Mouse (Mus musculus): ENCODE results near the gene Olfr530. TPM values are rescaled to one million over a fixed set of nuclear protein-coding genes. Genes with fewer than 3 reads are reported as not detected.

The Olfr530 gene
- not detected for total RNA-seq (2021)
- long read RNA-seq, experiment 1, result 0 reads
- long read RNA-seq, experiment 2, result 0 reads

DNA sequence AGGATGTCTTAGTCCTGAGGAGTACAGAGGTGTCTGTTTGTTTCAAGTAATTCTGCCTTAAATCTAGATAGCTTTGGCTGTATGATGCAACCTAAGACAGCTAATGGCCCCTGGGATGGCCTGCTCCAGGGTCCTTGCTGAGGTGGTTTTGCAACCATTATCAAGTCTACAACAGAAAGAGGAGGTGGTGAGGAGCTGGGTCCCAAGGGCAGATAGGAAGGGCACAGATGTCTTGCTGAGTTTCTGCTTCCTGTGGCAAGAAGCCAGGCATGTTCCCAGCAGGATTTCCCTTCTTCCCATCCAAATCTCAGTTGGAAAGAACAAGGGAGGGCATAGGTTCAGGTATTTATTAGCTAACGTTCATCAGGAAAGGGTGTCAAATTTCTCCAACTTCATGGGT, at the start of gene Olfr530:
Gene Olfr530, minus strand, starts transcription at position 101 of the 400 bp plus-strand sequence.
- DNase-seq, result no peak

DNA sequence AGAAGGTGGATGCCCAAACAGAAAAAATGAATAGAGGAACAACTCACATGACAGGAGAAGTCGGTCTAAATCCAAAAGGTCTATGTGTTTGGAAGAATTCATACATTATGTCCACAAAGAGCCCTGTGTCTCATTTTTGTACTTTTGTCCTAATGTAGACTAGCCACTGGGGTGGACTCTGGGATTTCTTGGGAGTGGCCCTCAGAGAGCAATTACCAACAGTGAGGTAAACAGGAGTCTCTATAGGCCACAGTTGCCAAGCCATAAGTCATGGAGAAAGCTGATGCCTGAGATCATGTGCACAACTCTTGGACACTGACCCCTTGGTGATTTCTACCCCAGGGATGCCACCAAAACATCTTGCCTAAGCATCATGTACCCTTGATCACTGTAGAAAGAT, 45.4 kb upstream of the Olfr530 start, which contains the start of gene Olfr532:
Gene Olfr532, minus strand, starts transcription at position 101 of the 400 bp plus-strand sequence.
- no peak for DNase-seq

DNA sequence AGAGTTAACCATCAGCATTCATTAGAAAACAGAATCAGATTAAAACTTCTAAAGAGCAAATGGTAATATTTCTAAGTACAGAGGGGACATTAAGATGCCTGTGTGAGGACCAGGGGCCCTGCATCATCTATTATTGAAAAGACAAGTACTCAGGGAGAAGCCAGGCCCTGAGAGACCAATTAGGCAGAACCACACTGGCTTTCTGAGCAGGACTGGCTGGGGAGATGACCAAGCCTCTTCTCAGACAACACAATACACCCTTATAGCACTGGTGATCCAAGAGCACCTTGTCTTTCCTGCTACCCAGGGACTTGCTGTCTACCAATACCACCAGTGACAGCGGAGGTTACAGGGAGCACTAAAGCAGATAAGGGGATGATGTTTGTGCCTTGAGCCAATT, 26.7 kb upstream of the Olfr530 start, which contains the start of gene Olfr531:
Gene Olfr531, minus strand, starts transcription at position 101 of the 400 bp plus-strand sequence.
- no peak for DNase-seq

DNA sequence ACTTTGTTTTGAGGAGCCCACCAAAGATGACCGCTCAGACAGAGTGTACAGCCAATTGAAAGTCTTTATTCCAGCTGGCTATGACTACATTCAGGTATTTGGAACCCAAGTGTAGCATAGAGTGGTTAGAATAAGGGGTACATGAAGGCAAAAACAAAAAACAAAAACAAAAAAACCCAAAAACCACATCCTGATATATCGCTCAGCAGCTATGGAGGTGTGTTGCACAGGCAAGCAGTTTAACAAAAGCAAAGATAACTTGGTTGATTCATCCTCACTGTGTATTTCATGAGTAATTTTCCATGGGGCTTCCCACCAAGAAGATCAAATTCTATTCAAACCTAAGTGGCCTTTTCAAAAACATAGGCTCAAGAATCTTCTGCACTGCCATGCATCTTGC, 780 bp upstream of the Olfr530 start:
- no peak for DNase-seq

DNA sequence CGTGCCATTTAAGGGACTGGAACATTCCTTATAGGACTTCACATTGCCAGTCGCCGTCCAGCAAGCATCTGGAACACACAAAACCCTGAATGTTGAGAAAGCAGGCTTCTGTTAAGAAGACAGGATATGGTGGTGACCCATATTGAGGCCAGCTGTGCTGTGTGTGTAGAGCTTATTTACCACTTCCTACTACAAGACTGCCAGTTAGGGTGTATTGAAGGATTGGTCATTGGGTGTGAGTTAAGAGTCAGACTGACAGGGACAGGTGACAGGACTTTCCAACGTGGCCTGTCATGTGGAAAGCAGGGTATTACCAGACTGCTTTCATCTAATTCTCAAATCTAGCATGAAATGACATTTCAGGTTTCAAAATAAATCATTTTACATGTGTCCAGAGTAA, 1.8 kb downstream of the Olfr530 start:
- no peak for DNase-seq

DNA sequence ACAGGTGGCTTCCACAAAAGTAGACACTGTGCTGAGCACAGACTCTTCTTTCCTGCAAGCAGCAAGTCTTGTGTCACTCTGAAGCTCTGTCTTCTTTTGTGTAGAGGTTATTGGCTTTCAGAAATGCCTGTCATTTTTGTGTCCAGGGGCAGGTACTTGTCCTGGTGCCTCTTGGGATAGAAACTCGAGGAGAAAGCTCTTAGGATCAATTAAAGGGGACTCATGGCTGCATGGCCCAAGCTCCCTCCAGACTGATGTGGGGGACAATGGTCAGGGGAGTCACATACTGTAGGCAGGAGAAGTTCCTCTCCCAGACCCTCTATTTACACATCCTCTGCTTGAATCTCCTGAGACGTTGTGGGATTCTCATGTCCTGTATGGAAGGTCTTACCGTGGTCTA, 14.6 kb downstream of the Olfr530 start, which contains the start of gene Olfr60:
Gene Olfr60, minus strand, starts transcription at position 101 of the 400 bp plus-strand sequence.
- DNase-seq, result no peak

DNA sequence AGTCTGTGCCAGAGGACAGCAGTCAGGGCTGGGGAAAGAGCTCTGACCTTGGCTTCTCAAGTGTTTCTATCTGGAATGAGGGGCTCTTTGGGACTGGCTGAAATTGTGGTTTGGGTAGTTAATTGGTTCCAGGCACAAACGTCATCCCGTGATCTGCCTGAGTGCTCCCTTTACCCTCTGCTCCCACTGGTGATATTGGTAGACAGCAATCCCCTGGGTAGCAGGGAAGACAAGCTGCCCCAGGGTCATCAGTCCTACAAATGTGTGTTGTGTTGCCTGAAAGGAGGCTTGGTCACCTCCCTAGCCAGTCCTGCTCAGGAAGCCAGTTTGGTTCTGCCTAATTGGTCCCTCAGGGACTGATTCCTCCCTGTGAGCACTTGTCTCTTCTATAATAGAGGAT, 42.4 kb downstream of the Olfr530 start, which contains the start of gene Olfr527:
Gene Olfr527, plus strand, starts transcription at position 301 of the 400 bp plus-strand sequence.
- DNase-seq, result no peak

DNA sequence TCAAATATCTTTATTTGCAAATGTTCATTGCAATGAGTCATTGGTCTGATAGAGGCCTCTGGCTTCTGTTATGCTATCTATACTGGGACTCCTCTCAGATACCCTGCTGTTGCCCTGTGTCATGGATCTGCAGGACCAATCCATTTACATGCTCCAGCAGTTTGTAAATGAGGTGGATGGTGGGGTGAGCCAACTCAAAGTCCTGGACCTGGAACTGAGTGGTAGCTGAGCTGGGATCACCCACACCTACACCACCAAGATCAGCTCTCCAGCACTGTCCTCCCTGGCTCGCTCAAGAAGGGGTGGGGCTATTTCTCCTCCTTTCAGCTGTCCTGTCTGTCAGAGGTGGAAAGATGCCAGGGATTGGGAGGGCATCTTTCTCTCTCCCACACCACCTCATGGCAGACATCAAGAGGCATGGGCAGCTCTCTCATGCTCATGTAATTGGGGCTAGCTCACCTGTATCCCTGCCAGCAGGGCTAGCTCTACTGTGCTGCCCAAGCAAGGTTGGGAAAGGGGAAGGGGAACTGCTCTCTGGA, 46.3 kb downstream of the Olfr530 start:
- DNase-seq, result no peak

Other genes with a start within 250 kb of the Olfr530 start
- gene Mtg1, start 238.8 kb downstream of the Olfr530 start, total RNA-seq (2021), result 10 to 100 TPM; 21.9 to 23.5 TPM
- under 1 TPM; 0.56 to 0.61 TPM for gene Sprn, start 221.5 kb downstream of the Olfr530 start, total RNA-seq (2021)
- gene Olfr522, start 211.6 kb downstream of the Olfr530 start, total RNA-seq (2021), result not detected
- not detected for gene Olfr523, start 203.1 kb downstream of the Olfr530 start, total RNA-seq (2021)
- not detected for gene Olfr524, start 170.4 kb downstream of the Olfr530 start, total RNA-seq (2021)
- not detected for gene Cd163l1, start 158.1 kb downstream of the Olfr530 start, total RNA-seq (2021)
- not detected for gene 5830411N06Rik, start 129.0 kb downstream of the Olfr530 start, total RNA-seq (2021)
- not detected for gene Olfr525, start 55.5 kb downstream of the Olfr530 start, total RNA-seq (2021)
- not detected for gene Olfr527, start 42.3 kb downstream of the Olfr530 start, total RNA-seq (2021)
- gene Olfr60, start 14.7 kb downstream of the Olfr530 start, total RNA-seq (2021), result not detected
- not detected for gene Olfr531, start 26.6 kb upstream of the Olfr530 start, total RNA-seq (2021)
- not detected for gene Olfr532, start 45.3 kb upstream of the Olfr530 start, total RNA-seq (2021)
- not detected for gene Olfr533, start 87.0 kb upstream of the Olfr530 start, total RNA-seq (2021)
- gene Olfr535, start 107.9 kb upstream of the Olfr530 start, total RNA-seq (2021), result not detected
- not detected for gene Olfr536, start 131.1 kb upstream of the Olfr530 start, total RNA-seq (2021)
- not detected for gene Olfr538, start 191.6 kb upstream of the Olfr530 start, total RNA-seq (2021)
- not detected for gene Olfr46, start 224.9 kb upstream of the Olfr530 start, total RNA-seq (2021)

Data from gastrocnemius, postnatal 10 days (tissue).